Mouse (Mus musculus) common myeloid progenitor, adult 5-6 weeks (primary cell): ENCODE measurements around the gene AL732309.1. TPM values are rescaled to one million over a fixed set of nuclear protein-coding genes. Genes with fewer than 3 reads are reported as not detected.

ENCODE experiments used
- total RNA-seq: library from RNA; stranded (forward); fragments of 200-1000, 187-1606 nt; gene quantifications from 2 replicates; pipeline ENCODE4 v1.2.3, GENCODE M21; 2017

The AL732309.1 gene
- total RNA-seq, 1 experiment from 2014 or later = 0.50 TPM

Other genes with a start within 250 kb of the AL732309.1 start
- 9.6 and 15.2 TPM in 2 replicates for gene Nsmf, start 192.5 kb downstream of the AL732309.1 start, total RNA-seq
- not detected in 2 replicates for gene Entpd8, start 166.6 kb downstream of the AL732309.1 start, total RNA-seq
- 0.09 TPM in 1 of 2 replicates, not detected in the other for gene Noxa1, start 151.7 kb downstream of the AL732309.1 start, total RNA-seq
- 0.39 and 2.2 TPM in 2 replicates for gene Nrarp, start 66.1 kb downstream of the AL732309.1 start, total RNA-seq
- gene Tor4a, start 50.0 kb downstream of the AL732309.1 start, total RNA-seq = 15.7 and 18.1 TPM in 2 replicates
- gene Nelfb, start 35.4 kb downstream of the AL732309.1 start, total RNA-seq = 28.8 and 47.4 TPM in 2 replicates
- gene Stpg3, start 32.2 kb downstream of the AL732309.1 start, total RNA-seq = not detected in 2 replicates
- not detected in 2 replicates for gene Fam166a, start 28.1 kb downstream of the AL732309.1 start, total RNA-seq
- gene Tubb4b, start 22.2 kb downstream of the AL732309.1 start, total RNA-seq = 486 and 513 TPM in 2 replicates
- not detected in 2 replicates for gene Slc34a3, start 12.5 kb downstream of the AL732309.1 start, total RNA-seq
- not detected in 2 replicates for gene Rnf224, start 10.1 kb downstream of the AL732309.1 start, total RNA-seq
- 0.37 and 0.82 TPM in 2 replicates for gene Rnf208, start 4.6 kb downstream of the AL732309.1 start, total RNA-seq
- gene Cysrt1, start 4.4 kb downstream of the AL732309.1 start, total RNA-seq = not detected in 2 replicates
- gene Tmem203, start 8.6 kb upstream of the AL732309.1 start, total RNA-seq = 11.3 and 13.0 TPM in 2 replicates
- 12.4 and 17.0 TPM in 2 replicates for gene Tprn, start 15.8 kb upstream of the AL732309.1 start, total RNA-seq
- gene Ssna1, start 25.6 kb upstream of the AL732309.1 start, total RNA-seq = 65.1 and 73.3 TPM in 2 replicates
- 35.1 and 53.1 TPM in 2 replicates for gene Anapc2, start 25.6 kb upstream of the AL732309.1 start, total RNA-seq
- gene Tmem210, start 41.3 kb upstream of the AL732309.1 start, total RNA-seq = not detected in 2 replicates
- not detected in 2 replicates for gene Lrrc26, start 43.1 kb upstream of the AL732309.1 start, total RNA-seq
- gene Grin1, start 72.3 kb upstream of the AL732309.1 start, total RNA-seq = not detected in 2 replicates
- gene Man1b1, start 85.5 kb upstream of the AL732309.1 start, total RNA-seq = 40.8 and 41.3 TPM in 2 replicates
- 13.3 and 19.2 TPM in 2 replicates for gene Dpp7, start 109.5 kb upstream of the AL732309.1 start, total RNA-seq
- gene Uap1l1, start 118.8 kb upstream of the AL732309.1 start, total RNA-seq = 8.5 and 8.9 TPM in 2 replicates
- gene Sapcd2, start 125.5 kb upstream of the AL732309.1 start, total RNA-seq = 15.1 and 17.4 TPM in 2 replicates
- not detected in 2 replicates for gene Entpd2, start 149.0 kb upstream of the AL732309.1 start, total RNA-seq
- 0.64 TPM in 1 of 2 replicates, not detected in the other for gene Npdc1, start 152.5 kb upstream of the AL732309.1 start, total RNA-seq
- gene Fut7, start 176.4 kb upstream of the AL732309.1 start, total RNA-seq = 23.5 and 27.8 TPM in 2 replicates
- gene Abca2, start 181.8 kb upstream of the AL732309.1 start, total RNA-seq = 31.5 and 49.9 TPM in 2 replicates
- gene Clic3, start 210.0 kb upstream of the AL732309.1 start, total RNA-seq = not detected in 2 replicates
- 19.8 and 29.1 TPM in 2 replicates for gene Paxx, start 214.2 kb upstream of the AL732309.1 start, total RNA-seq
- gene Ptgds, start 223.2 kb upstream of the AL732309.1 start, total RNA-seq = 4.1 TPM in 1 of 2 replicates, not detected in the other
- gene Lcn12, start 247.0 kb upstream of the AL732309.1 start, total RNA-seq = not detected in 2 replicates